Mouse (Mus musculus) layer of hippocampus, postnatal 10 days (tissue): ENCODE results near the gene Lyrm1. TPM values are rescaled to one million over a fixed set of nuclear protein-coding genes. Genes with fewer than 3 reads are reported as not detected.

ENCODE experiments used
- DNase-seq, 2 experiments: peaks; one replicate each; pipeline ENCODE4 v3.0.0; 2021; ENCODE audit warnings: low spot score in 2 of 2
- long read RNA-seq: library from polyadenylated mRNA; stranded (forward); transcript quantifications from one replicate; pipeline ENCODE4 v2.0.0, GENCODE M21; 2023
- total RNA-seq, 2 experiments: library from RNA; stranded (reverse); gene quantifications; 2 replicates each; pipeline ENCODE4 v1.2.3; 2021

The Lyrm1 gene
- total RNA-seq = 1 to 10 TPM; 7.3 to 8.9 TPM
- long read RNA-seq, partial matches to known transcripts = 1 of 6 reads
- long read RNA-seq, other reads (novel, unspliced or antisense) = 3 of 6 reads

GRCm38 (mm10) chr7:119895639-119896512 is at the start of gene Lyrm1, which contains the start of gene Dcun1d3:
Gene Lyrm1 (plus strand): TSS chr7:119895861.
Gene Dcun1d3 (minus strand): TSS chr7:119896298.
- DNase-seq = peak; percentile 97 to 98

- DNase-seq = no peak
Observed at GRCm38 (mm10) chr7:119847396-119847795, 48.3 kb upstream of the Lyrm1 start.

- DNase-seq = peak; percentile 77 to 81
Observed at GRCm38 (mm10) chr7:119849096-119849495, 46.6 kb upstream of the Lyrm1 start.

- DNase-seq = no peak
Observed at GRCm38 (mm10) chr7:119850737-119851136, 44.9 kb upstream of the Lyrm1 start.

GRCm38 (mm10) chr7:119852494-119852893 is 43.2 kb upstream of the Lyrm1 start:
- no peak for DNase-seq

GRCm38 (mm10) chr7:119853186-119853585 is 42.5 kb upstream of the Lyrm1 start:
- DNase-seq = no peak

- DNase-seq = no peak
Observed at GRCm38 (mm10) chr7:119854362-119854761, 41.3 kb upstream of the Lyrm1 start.

- DNase-seq = no peak
Observed at GRCm38 (mm10) chr7:119855031-119855430, 40.6 kb upstream of the Lyrm1 start.

GRCm38 (mm10) chr7:119859476-119859875 is 36.2 kb upstream of the Lyrm1 start:
- peak in 1 of 2 experiments; percentile 16 for DNase-seq

- no peak for DNase-seq
Observed at GRCm38 (mm10) chr7:119860116-119860515, 35.5 kb upstream of the Lyrm1 start.

GRCm38 (mm10) chr7:119860554-119860953 is 35.1 kb upstream of the Lyrm1 start:
- no peak for DNase-seq

- no peak for DNase-seq
Observed at GRCm38 (mm10) chr7:119860971-119861334, 34.7 kb upstream of the Lyrm1 start.

- DNase-seq = peak; percentile 30 to 39
Observed at GRCm38 (mm10) chr7:119861335-119862091, 34.1 kb upstream of the Lyrm1 start.

- DNase-seq = no peak
Observed at GRCm38 (mm10) chr7:119862167-119862566, 33.5 kb upstream of the Lyrm1 start.

- no peak for DNase-seq
Observed at GRCm38 (mm10) chr7:119864500-119864899, 31.2 kb upstream of the Lyrm1 start.

GRCm38 (mm10) chr7:119866136-119866535 is 29.5 kb upstream of the Lyrm1 start:
- no peak for DNase-seq

- DNase-seq = no peak
Observed at GRCm38 (mm10) chr7:119872204-119872603, 23.5 kb upstream of the Lyrm1 start.

- DNase-seq = no peak
Observed at GRCm38 (mm10) chr7:119873050-119873449, 22.6 kb upstream of the Lyrm1 start.

- DNase-seq = no peak
Observed at GRCm38 (mm10) chr7:119875776-119876440, 19.8 kb upstream of the Lyrm1 start.

GRCm38 (mm10) chr7:119879171-119879570 is 16.5 kb upstream of the Lyrm1 start:
- no peak for DNase-seq

GRCm38 (mm10) chr7:119880345-119880744 is 15.3 kb upstream of the Lyrm1 start:
- no peak for DNase-seq
